8 mouse cellular contexts compared by ENCODE assay signal in the genomic region with DNA sequence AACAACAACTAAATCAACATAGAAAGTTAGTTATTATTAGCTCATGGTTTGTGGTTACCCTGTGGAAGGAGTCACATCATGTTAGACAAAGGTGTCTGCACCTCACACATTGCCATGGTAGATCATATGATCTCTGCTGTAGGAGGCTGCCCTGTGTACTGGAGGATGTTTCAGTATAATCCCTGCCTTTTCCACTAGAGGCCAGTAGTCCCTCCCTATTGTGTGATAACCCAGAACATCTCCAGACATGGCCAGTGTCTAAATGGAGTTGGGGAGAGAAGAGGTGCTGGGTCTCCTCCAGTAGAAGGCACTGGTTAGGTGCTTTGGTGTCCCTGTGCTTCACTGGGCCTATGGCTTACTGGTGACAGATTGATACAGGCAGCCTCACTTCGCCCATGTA.
DNase-seq lines count a peak whose midpoint lies in the region; ATAC-seq lines count a peak whose summit lies in the region.

No protein-coding gene starts in this region.

- ATAC-seq in cerebellum, adult (ENCODE audit: insufficient number of reproducible peaks, low FRiP score, low TSS enrichment): peak; percentile 33; the same call in 1 of the 2 replicates
- ATAC-seq in megakaryocyte, adult 5-6 weeks (ENCODE audit: poor library complexity, severe bottlenecking): peak; percentile 50
- no peak for ATAC-seq in CD4-positive, CD25-positive, alpha-beta regulatory T cell, adult 4 months

- DNase-seq in cerebellum, adult 9-10 months: no peak
- DNase-seq in layer of hippocampus, adult 11-12 months (ENCODE audit: low spot score): peak; percentile 45
- no peak for DNase-seq in layer of hippocampus, adult 9-10 months (ENCODE audit: low spot score)
- DNase-seq in brain, adult 2 months (ENCODE audit: low read depth, low spot score): peak; percentile 65
- no peak for DNase-seq in thymus, postnatal 0 days (ENCODE audit: low spot score)

Comparison
In these comparisons a context has a peak if more than half of its experiments do, and no peak if none do; other contexts are left out.
1. DNase-seq: peak in layer of hippocampus, adult 11-12 months (single experiment) and brain, adult 2 months (single experiment); none in cerebellum, adult 9-10 months (single experiment), layer of hippocampus, adult 9-10 months (single experiment) and thymus, postnatal 0 days (single experiment).